Mouse (Mus musculus): Measurements from ENCODE around the gene Gm37240.

DNA sequence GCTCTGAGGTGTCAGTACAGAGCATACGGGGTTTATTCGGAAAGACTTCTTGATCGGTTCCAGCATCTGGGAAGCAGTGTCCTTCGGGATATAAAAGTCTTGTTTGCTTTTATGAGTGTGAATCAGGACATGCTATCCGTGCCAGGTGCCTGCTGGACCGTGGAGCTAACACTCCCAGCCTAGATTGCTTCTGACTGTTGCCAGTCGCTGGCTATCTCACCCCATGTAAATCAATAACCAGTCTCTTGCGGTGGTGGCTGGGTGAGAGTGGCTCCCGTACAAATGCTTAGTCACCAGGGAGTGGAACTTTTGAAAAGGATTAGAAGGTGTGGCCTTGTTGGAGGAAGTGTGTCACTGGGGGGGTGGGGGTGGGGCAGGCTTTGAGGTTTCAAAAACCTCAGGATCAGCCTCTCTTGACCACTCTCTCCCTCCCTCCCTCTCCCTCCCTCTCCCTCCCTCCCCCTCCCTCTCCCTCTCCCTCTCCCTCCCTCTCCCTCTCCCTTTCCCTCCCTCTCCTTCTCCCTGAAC lies 1277.1 kb downstream of the Gm37240 start:
- TF ChIP-seq CTCF (IDR thresholded peaks at IDR 0.05; ENCODE audit: control insufficient read depth, insufficient read depth, low read length) (no peak), POLR2A (IDR thresholded peaks at IDR 0.05; ENCODE audit: borderline replicate concordance, control insufficient read depth, low read depth, low read length) (no peak)
